Mouse (Mus musculus) activated CD4-positive, CD25-positive, alpha-beta regulatory T cell, adult 9 weeks (primary cell): ENCODE measurements around the gene Ttc39d. TPM values are rescaled to one million over a fixed set of nuclear protein-coding genes. Genes with fewer than 3 reads are reported as not detected.

ENCODE experiments used
- polyA plus RNA-seq: library from polyadenylated mRNA; unstranded; fragments of 100-300 nt; shearing (Covaris generic); gene quantifications from one replicate; pipeline ENCODE4 v1.2.1, GENCODE M21; 2017

The Ttc39d gene
- not detected for polyA plus RNA-seq

DNA sequence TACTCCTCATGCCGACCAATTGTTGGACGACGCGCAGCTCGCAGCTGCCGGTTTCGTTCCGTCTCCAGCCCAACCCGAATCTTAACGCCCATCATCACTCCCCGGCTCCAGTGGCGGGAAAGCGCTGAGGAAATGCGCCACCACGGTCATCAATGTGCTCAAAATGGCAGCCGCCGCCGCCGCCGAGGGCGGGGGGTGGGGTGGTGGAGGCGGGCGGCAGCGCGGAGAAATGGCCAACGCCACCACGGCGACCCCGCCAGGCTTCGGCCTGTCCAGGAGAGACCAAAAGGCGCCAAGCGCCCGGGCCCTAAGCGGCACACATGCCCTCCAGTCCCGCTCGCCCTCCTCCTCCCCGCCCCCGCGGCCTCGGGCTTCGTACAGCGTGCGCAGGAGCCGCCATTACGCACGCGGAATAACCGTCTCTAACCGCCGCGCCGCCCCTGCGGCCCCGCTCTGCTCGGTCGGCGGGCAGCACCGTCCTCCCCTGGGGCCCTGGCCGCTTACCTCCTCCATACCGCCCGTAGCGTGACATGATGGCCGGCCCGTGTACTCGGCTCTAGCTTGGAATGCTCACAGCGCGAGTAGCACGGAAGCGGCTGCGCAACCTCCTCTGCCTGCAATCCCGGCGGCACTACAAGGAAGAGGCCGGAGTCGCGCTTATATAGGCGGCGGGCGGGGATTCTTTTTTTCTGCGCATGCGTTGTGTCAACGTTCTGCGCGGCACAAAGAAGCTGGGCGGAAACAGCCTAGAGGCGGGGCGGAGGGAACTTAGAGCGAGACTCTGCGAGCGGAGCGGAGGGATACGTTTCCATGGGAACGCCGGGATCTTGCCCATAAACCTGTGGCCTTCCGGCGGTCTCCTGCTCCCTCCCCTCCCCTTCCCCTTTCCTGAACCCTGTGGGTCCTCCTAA, at the start of gene Ttc39d, which contains the start of gene Srsf7:
TSS of gene Ttc39d (plus strand) at position 790 of the 911 bp plus-strand sequence.
TSS of gene Srsf7 (minus strand) at position 637 of the 911 bp plus-strand sequence.

GRCm38 (mm10) chr17:80224326-80225116, 17.3 kb downstream of the Ttc39d start, which contains the start of gene Gemin6:
Gemin6 (plus strand) TSS chr17:80224441.

Other genes with a start within 250 kb of the Ttc39d start
- 42.2 TPM for gene Hnrnpll, start 145.1 kb upstream of the Ttc39d start, polyA plus RNA-seq
- gene Galm, start 80.0 kb upstream of the Ttc39d start, polyA plus RNA-seq = 67.6 TPM
- 553 TPM for gene Srsf7, start 153 bp upstream of the Ttc39d start, polyA plus RNA-seq
- 14.2 TPM for gene Gemin6, start 17.0 kb downstream of the Ttc39d start, polyA plus RNA-seq
- gene Morn2, start 82.7 kb downstream of the Ttc39d start, polyA plus RNA-seq = 3.3 TPM
- 34.1 TPM for gene Dhx57, start 83.0 kb downstream of the Ttc39d start, polyA plus RNA-seq
- gene Arhgef33, start 99.9 kb downstream of the Ttc39d start, polyA plus RNA-seq = not detected
- gene Gm10190, start 166.1 kb downstream of the Ttc39d start, polyA plus RNA-seq = not detected